Mouse (Mus musculus): ENCODE measurements at regions not wholly inside any gene's neighbourhood (a gene's known extent, or its start where the extent isn't known, plus 50 kb on each side); places are given as distances from the start of the nearest gene placed in this dataset.

DNA sequence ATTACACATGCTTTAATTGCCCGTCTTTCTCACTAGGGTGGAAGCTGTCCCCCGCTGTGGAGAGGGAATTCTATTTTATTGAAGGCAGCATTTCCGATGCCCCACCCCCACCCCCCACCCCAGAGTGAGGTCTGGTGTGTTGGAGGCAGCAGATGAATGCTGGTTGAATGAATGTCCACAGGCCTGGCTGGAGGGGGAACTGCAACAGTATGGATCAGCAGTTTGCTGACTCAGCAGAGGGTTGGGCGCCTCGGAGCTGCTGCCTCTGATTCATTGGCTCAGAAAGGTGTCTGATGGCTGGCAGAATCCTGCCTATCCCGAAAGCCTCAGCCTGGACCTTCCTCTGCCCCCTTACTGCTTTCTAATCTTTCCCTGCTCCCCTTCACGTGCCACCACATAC lies 200.6 kb upstream of the Gjb5 start:
- TF ChIP-seq EP300 (IDR thresholded peaks at IDR 0.05; ENCODE audit: insufficient read depth, low read depth, low read length) (no peak), CTCF (IDR thresholded peaks at IDR 0.05; ENCODE audit: low read depth, low read length) (no peak)
